Mouse (Mus musculus): Measurements from ENCODE around the gene Tnfrsf8. TPM values are rescaled to one million over a fixed set of nuclear protein-coding genes. Genes with fewer than 3 reads are reported as not detected.

The Tnfrsf8 gene
- polyA plus RNA-seq, 1 experiment from 2014 or later: 0.07 TPM

DNA sequence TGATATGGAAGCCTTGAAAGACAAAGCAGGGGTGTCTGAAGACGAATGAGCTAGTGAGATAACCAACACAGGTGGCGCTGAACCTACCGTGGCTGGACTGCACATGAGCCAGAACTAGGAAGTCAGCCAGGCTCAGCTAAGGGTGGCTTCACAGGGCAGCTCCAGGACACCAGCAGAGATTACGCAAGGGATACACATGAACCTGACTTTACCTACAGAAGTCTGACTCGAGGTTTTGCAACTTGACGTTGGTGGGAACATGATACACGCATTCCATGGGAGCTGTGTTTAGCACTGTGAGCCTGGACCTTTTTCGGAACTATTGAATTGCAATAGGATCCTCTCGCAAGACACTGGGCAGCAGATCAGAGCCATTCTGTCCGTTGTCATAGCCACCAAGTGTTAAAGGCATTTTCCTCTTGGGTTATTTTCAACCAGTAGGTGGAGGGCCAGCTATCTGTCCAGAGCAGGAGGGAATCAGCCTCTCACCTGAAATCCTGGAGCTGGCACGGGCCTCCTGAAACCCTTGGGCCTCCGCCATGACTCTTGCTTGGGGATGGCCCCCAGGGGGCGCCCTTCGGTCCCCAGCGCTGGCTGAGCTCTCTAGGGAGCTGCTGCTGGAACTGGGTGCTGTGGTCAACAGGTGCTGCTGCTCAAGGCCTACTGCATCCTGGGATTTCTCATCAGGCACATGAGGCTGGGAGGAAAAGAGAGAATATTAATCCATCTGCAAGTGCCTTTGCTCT is 95.6 kb downstream of the Tnfrsf8 start:
- Histone ChIP-seq H3K4me1 (replicated peaks) (no peaks in the 10 kb centered on the region; the same call in 1 of the 2 replicates), H3K4me3 (replicated peaks) (no peak overlapping the region), H3K9me3 (no peaks in the 10 kb centered on the region), H3K27ac (no peak overlapping the region), H3K9ac (replicated peaks) (no peak overlapping the region), H3K27me3 (no peaks in the 10 kb centered on the region), H3K4me2 (replicated peaks) (no peak overlapping the region), H3K36me3 (no peaks in the 10 kb centered on the region)
- ATAC-seq: no peak
- 67% methylated on average over 15 of the region's 15 CpGs for WGBS

DNA sequence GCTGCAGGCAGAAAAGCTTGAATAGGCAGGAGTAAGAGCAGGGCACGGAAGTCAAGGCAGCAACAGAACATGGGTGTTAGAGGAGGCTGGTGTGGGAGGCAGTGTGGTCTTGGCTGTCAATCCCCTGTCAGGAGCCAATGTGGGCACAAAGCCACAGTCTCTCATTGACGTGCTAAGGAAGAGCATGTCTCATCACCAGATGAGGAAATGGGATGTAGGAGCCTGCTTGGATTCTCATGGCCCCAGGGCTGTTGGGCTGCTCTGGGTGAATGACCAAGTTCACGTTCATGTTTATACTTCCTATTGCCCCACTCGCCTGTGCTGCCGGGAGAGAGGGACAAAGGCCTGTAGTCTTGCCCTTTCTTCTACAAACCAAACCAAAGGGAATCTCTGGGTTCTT is 97.1 kb downstream of the Tnfrsf8 start:
- no peaks in the 10 kb centered on the region for H3K9me3 ChIP-seq
- ATAC-seq: no peak
- H3K4me3 ChIP-seq (replicated peaks): no peak overlapping the region
- no peak overlapping the region for H3K27ac ChIP-seq
- H3K9ac ChIP-seq (replicated peaks): no peak overlapping the region
- WGBS: 81% methylated on average over 5 of the region's 5 CpGs
- H3K4me2 ChIP-seq (replicated peaks): no peak overlapping the region
- H3K27me3 ChIP-seq: no peaks in the 10 kb centered on the region
- no peaks in the 10 kb centered on the region; the same call in 1 of the 2 replicates for H3K4me1 ChIP-seq (replicated peaks)
- H3K36me3 ChIP-seq: no peaks in the 10 kb centered on the region

Other genes starting within 250 kb of the Tnfrsf8 start
- 8.1 and 9.4 TPM in 2 replicates for gene Vps13d, start 120.2 kb downstream of the Tnfrsf8 start, polyA plus RNA-seq (2015; fragmentation: Nextera tagmentation; extraction: Ambion mirVana)
- 1.8 and 2.0 TPM in 2 replicates for gene Tnfrsf1b, start 68.3 kb downstream of the Tnfrsf8 start, polyA plus RNA-seq (2015; fragmentation: Nextera tagmentation; extraction: Ambion mirVana)
- gene Zfp990, start 195.6 kb upstream of the Tnfrsf8 start, polyA plus RNA-seq (2015; fragmentation: Nextera tagmentation; extraction: Ambion mirVana): not detected in 2 replicates